Mouse (Mus musculus) G1E (cell line): ENCODE measurements at regions not wholly inside any gene's neighbourhood (a gene's known extent, or its start where the extent isn't known, plus 50 kb on each side); places are given as distances from the start of the nearest gene placed in this dataset.

ENCODE experiments used
- CTCF ChIP-seq: IDR thresholded peaks from 2 replicates; pipeline ENCODE4 v1.5.1; 2012; ENCODE audit warnings: low read depth, low read length, inconsistent platforms, mixed read lengths
- GATA2 ChIP-seq: IDR thresholded peaks from 2 replicates; pipeline ENCODE4 v1.6.1; 2012; ENCODE audit warnings: low read depth, low read length, inconsistent platforms, borderline replicate concordance

DNA sequence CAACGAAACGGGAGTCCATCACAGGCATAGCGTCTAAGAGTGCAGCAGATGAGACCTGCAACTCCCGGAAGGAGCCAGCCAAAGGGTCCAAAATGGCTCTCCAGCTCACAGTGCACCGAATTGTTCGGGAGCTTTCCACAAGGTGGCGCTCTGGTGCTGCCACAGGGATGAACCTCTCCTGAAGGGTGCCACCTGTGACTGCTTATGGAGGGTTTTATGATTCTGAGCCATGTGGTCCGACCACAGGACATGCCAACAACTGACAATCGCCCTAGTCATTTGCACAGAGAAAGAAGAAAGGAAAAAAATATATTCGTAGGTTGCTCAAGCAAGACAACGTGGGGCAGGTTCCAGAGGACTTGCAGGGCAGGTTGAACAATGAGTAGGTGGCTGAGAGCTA is 64.8 kb upstream of the Ano6 start:
- TF ChIP-seq CTCF (peak; percentile 79), GATA2 (no peak)
